Mouse (Mus musculus) MEL (cell line): ENCODE data around the gene Snapc2. TPM values are rescaled to one million over a fixed set of nuclear protein-coding genes. Genes with fewer than 3 reads are reported as not detected.

Experiments
- DNase-seq: peaks from one replicate; pipeline ENCODE4 v3.0.0; 2011; ENCODE audit warnings: low read depth, low spot score
- H3K27ac ChIP-seq: 2 replicates; pipeline ENCODE4 v1.5.1; 2012; ENCODE audit warnings: low read depth, mild to moderate bottlenecking, control low read depth, low read length, moderate library complexity; ENCODE audit not compliant: control insufficient read depth
- H3K27me3 ChIP-seq, 2 experiments: fragments of 150-350 bp in 1 of 2; sonication (generic) in 1 of 2; 2 replicates each; pipeline ENCODE4 v1.6.1; 2012; ENCODE audit warnings: low read length in 2 of 2, mild to moderate bottlenecking in 2 of 2, improper control_type of control experiment in 1 of 2, moderate library complexity in 1 of 2; ENCODE audit not compliant: insufficient read depth in 2 of 2, control insufficient read depth in 1 of 2
- H3K36me3 ChIP-seq, 2 experiments: 2 replicates each; pipeline ENCODE4 v1.6.1; 2012 to 2014; ENCODE audit warnings: low read length in 2 of 2, improper control_type of control experiment in 1 of 2, inconsistent platforms in 1 of 2, mild to moderate bottlenecking in 1 of 2; ENCODE audit not compliant: insufficient read depth in 2 of 2, control insufficient read depth in 1 of 2
- H3K4me1 ChIP-seq, 2 experiments: fragments of 150-350 bp in 1 of 2; sonication (generic) in 1 of 2; 2 replicates each; pipeline ENCODE4 v1.6.1; 2012; ENCODE audit warnings: low read length in 2 of 2, improper control_type of control experiment in 1 of 2, mild to moderate bottlenecking in 1 of 2; ENCODE audit not compliant: insufficient read depth in 2 of 2, control insufficient read depth in 1 of 2
- H3K4me3 ChIP-seq, 2 experiments: fragments of 150-350 bp in 1 of 2; sonication (generic) in 1 of 2; 2 replicates each; pipeline ENCODE4 v1.5.1; 2012; ENCODE audit warnings: low read depth in 2 of 2, low read length in 2 of 2, mild to moderate bottlenecking in 2 of 2, moderate library complexity in 2 of 2, control low read depth in 1 of 2, improper control_type of control experiment in 1 of 2; ENCODE audit not compliant: control insufficient read depth in 1 of 2, insufficient read depth in 1 of 2
- H3K79me2 ChIP-seq: 2 replicates; pipeline ENCODE4 v1.6.1; 2012; ENCODE audit warnings: mild to moderate bottlenecking, low read length, moderate library complexity; ENCODE audit not compliant: control insufficient read depth, poor library complexity, insufficient read depth
- H3K9ac ChIP-seq: 2 replicates; pipeline ENCODE4 v1.6.1; 2012; ENCODE audit warnings: low read depth, mild to moderate bottlenecking, control low read depth, low read length, moderate library complexity; ENCODE audit not compliant: control insufficient read depth, poor library complexity, severe bottlenecking
- H3K9me3 ChIP-seq: fragments of 150-350 bp; sonication (generic); replicated peaks from 2 replicates; pipeline ENCODE4 v1.6.1; 2012; ENCODE audit warnings: mild to moderate bottlenecking, low read length, improper control_type of control experiment, moderate library complexity; ENCODE audit not compliant: insufficient read depth
- BHLHE40 ChIP-seq: IDR thresholded peaks from 2 replicates; pipeline ENCODE4 v1.6.1; 2012; ENCODE audit warnings: low read depth, mild to moderate bottlenecking, inconsistent platforms, low read length, improper control_type of control experiment, borderline replicate concordance
- CHD2 ChIP-seq: IDR thresholded peaks from 2 replicates; pipeline ENCODE4 v1.6.1; 2011; ENCODE audit warnings: low read length, improper control_type of control experiment
- CTCF ChIP-seq, 3 experiments: IDR thresholded peaks in 2 of 3; conservative IDR thresholded peaks in 1 of 3; 2 replicates each; pipeline ENCODE4 v1.5.1; 2011 to 2012; ENCODE audit warnings: low read length in 3 of 3, low read depth in 2 of 3, mild to moderate bottlenecking in 2 of 3, improper control_type of control experiment in 1 of 3, inconsistent platforms in 1 of 3, mixed read lengths in 1 of 3, moderate library complexity in 1 of 3; ENCODE audit not compliant: control insufficient read depth in 1 of 3, insufficient read depth in 1 of 3, poor library complexity in 1 of 3, severe bottlenecking in 1 of 3
- ELF1 ChIP-seq: IDR thresholded peaks from 2 replicates; pipeline ENCODE4 v1.6.1; 2014; ENCODE audit warnings: low read depth, mild to moderate bottlenecking, inconsistent platforms, low read length, improper control_type of control experiment, moderate library complexity
- EP300 ChIP-seq, 2 experiments: IDR thresholded peaks; 2 replicates each; pipeline ENCODE4 v1.6.1; 2011; ENCODE audit warnings: improper control_type of control experiment in 2 of 2, low read length in 2 of 2, low read depth in 1 of 2, mild to moderate bottlenecking in 1 of 2
- MAX ChIP-seq: IDR thresholded peaks from 2 replicates; pipeline ENCODE4 v1.6.1; 2011; ENCODE audit warnings: low read length, improper control_type of control experiment
- MAZ ChIP-seq: IDR thresholded peaks from 2 replicates; pipeline ENCODE4 v1.6.1; 2012; ENCODE audit warnings: low read depth, mild to moderate bottlenecking, inconsistent platforms, low read length, improper control_type of control experiment
- MXI1 ChIP-seq: IDR thresholded peaks from 2 replicates; pipeline ENCODE4 v1.6.1; 2011; ENCODE audit warnings: mild to moderate bottlenecking, low read depth, low read length, improper control_type of control experiment
- NRF1 ChIP-seq: IDR thresholded peaks from 2 replicates; pipeline ENCODE4 v1.6.1; 2014; ENCODE audit warnings: low read depth, mild to moderate bottlenecking, inconsistent platforms, low read length, improper control_type of control experiment, moderate library complexity; ENCODE audit not compliant: poor library complexity, insufficient read depth, severe bottlenecking
- POLR2A ChIP-seq, 2 experiments: IDR thresholded peaks; 2 replicates each; pipeline ENCODE4 v1.6.1; 2011 to 2012; ENCODE audit warnings: low read length in 2 of 2, mild to moderate bottlenecking in 2 of 2, control low read depth in 1 of 2, improper control_type of control experiment in 1 of 2, low read depth in 1 of 2, moderate library complexity in 1 of 2; ENCODE audit not compliant: control insufficient read depth in 1 of 2, insufficient read depth in 1 of 2, poor library complexity in 1 of 2
- POLR2AphosphoS5 ChIP-seq: IDR thresholded peaks from 2 replicates; pipeline ENCODE4 v1.6.1; 2012; ENCODE audit warnings: low read depth, borderline replicate concordance, mild to moderate bottlenecking, inconsistent platforms, low read length, moderate library complexity, mixed read lengths
- RAD21 ChIP-seq: IDR thresholded peaks from 2 replicates; pipeline ENCODE4 v1.6.1; 2011; ENCODE audit warnings: mild to moderate bottlenecking, low read depth, low read length, improper control_type of control experiment
- SIN3A ChIP-seq: IDR thresholded peaks from 2 replicates; pipeline ENCODE4 v1.6.1; 2012; ENCODE audit warnings: low read length, improper control_type of control experiment, inconsistent platforms
- SMC3 ChIP-seq: IDR thresholded peaks from 2 replicates; pipeline ENCODE4 v1.6.1; 2011; ENCODE audit warnings: low read depth, low read length, improper control_type of control experiment
- USF2 ChIP-seq, 2 experiments: IDR thresholded peaks; 2 replicates each; pipeline ENCODE4 v1.6.1; 2011 to 2012; ENCODE audit warnings: improper control_type of control experiment in 2 of 2, low read length in 2 of 2, borderline replicate concordance in 1 of 2, inconsistent platforms in 1 of 2, low read depth in 1 of 2, mild to moderate bottlenecking in 1 of 2; ENCODE audit not compliant: insufficient read depth in 1 of 2
- ZC3H11A ChIP-seq: IDR thresholded peaks from 2 replicates; pipeline ENCODE4 v1.6.1; 2012; ENCODE audit warnings: low read depth, mild to moderate bottlenecking, inconsistent platforms, low read length, improper control_type of control experiment
- polyA plus RNA-seq, 2 experiments: library from polyadenylated mRNA; stranded (reverse) in 1 of 2; unstranded in 1 of 2; fragments of >175 nt in 1 of 2; fragments of >200 nt in 1 of 2; gene quantifications; 2 replicates each; pipeline versions ENCODE4 v1.2.1 to v1.2.4; 2012; ENCODE audit warnings: low replicate concordance in 2 of 2, low read depth in 1 of 2; ENCODE audit not compliant: insufficient read length in 2 of 2, insufficient read depth in 1 of 2, missing spikeins in 1 of 2
- total RNA-seq: library from RNA; depleted of rRNA; stranded (reverse); fragments of 300-350 nt; gene quantifications from 2 replicates; pipeline ENCODE4 v1.2.3, GENCODE M21; 2012

The Snapc2 gene
- total and polyA plus RNA-seq, 3 experiments: 24.2 to 46.2 TPM; not detected in 1

DNA sequence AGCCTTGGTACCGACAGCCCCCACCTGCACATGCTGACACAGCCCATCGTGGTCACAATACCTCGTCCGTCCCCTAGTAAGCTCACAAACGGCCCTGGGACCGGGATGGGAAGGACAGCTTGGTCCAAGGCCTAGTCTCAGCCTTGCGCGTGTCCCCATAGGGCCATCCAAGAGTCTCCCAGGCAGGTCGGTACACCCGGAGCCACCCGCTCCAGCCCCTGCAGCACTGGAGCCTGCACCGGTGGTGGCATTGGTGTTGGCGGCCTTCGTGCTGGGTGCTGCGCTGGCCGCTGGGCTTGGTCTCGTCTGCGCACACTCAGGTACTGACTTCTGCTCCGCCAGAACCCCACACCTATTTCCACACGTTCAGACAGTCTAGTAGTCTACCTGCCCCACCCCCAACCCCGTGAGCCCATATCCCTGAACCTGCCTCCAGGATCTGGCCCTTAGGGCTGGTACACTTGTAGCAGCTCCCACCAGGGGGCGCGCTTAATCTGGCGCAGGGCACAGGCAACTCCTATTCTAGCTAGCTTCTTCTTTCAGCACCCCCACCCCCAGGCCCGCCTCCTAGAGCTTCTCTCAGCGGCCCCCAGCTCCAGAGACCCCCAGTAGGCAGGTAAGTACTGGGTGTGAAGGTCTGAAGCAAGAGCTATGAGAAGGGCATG is 2.4 kb upstream of the Snapc2 start:
- no peak overlapping the region for H3K4me3 ChIP-seq
- H3K4me1 ChIP-seq: peaks cover 0 to 15% of the 10 kb centered on the region in 2 experiments; a peak in 2 of 4 replicates
- no peak overlapping the region for H3K27ac ChIP-seq
- DNase-seq: peak; percentile 88
- TF ChIP-seq MAX: no peak
- TF ChIP-seq BHLHE40: peak; percentile 27; the same call in 1 of the 2 replicates
- 0 out of 2 replicates have a peak, but pooled peaks have one; percentile 20 for TF ChIP-seq NRF1
- TF ChIP-seq ZC3H11A: peak; percentile 69
- TF ChIP-seq CHD2: 0 out of 2 replicates have a peak, but pooled peaks have one; percentile 20
- peak; percentile 46; the same call in 1 of the 2 replicates for TF ChIP-seq SIN3A
- no peak for TF ChIP-seq USF2 (IDR thresholded peaks at IDR 0.05; ENCODE audit: borderline replicate concordance in 1 of 2, insufficient read depth in 1 of 2, low read depth in 1 of 2, low read length in 2 of 2)
- peak; percentile 91 for TF ChIP-seq SMC3
- TF ChIP-seq EP300 (IDR thresholded peaks at IDR 0.05; ENCODE audit: low read depth in 1 of 2, low read length in 2 of 2): 0 out of 4 replicates have a peak, but pooled peaks of 1 of the 2 experiments have one; percentile 13
- TF ChIP-seq POLR2AphosphoS5: no peak
- TF ChIP-seq RAD21: peak; percentile 67
- no peak for TF ChIP-seq POLR2A (IDR thresholded peaks at IDR 0.05; ENCODE audit: control insufficient read depth in 1 of 2, insufficient read depth in 1 of 2, low read depth in 1 of 2, low read length in 2 of 2, poor library complexity in 1 of 2)
- TF ChIP-seq MAZ: 0 out of 2 replicates have a peak, but pooled peaks have one; percentile 22
- TF ChIP-seq CTCF (IDR thresholded peaks at IDR 0.05 in 2 of 3, conservative IDR thresholded peaks at IDR 0.05 in 1 of 3; ENCODE audit: control insufficient read depth in 1 of 3, insufficient read depth in 1 of 3, low read depth in 2 of 3, low read length in 3 of 3, poor library complexity in 1 of 3, severe bottlenecking in 1 of 3): peak; percentile 70 to 95 (median 89)
- TF ChIP-seq MXI1: no peak; the same call in 1 of the 2 replicates
- no peaks in the 10 kb centered on the region for H3K9me3 ChIP-seq
- H3K36me3 ChIP-seq: peaks cover 1 to 6% of the 10 kb centered on the region in 2 experiments; a peak in 3 of 4 replicates
- no peaks in the 10 kb centered on the region for H3K27me3 ChIP-seq
- H3K9ac ChIP-seq: no peak overlapping the region
- H3K79me2 ChIP-seq: peaks cover 1% of the 10 kb centered on the region

DNA sequence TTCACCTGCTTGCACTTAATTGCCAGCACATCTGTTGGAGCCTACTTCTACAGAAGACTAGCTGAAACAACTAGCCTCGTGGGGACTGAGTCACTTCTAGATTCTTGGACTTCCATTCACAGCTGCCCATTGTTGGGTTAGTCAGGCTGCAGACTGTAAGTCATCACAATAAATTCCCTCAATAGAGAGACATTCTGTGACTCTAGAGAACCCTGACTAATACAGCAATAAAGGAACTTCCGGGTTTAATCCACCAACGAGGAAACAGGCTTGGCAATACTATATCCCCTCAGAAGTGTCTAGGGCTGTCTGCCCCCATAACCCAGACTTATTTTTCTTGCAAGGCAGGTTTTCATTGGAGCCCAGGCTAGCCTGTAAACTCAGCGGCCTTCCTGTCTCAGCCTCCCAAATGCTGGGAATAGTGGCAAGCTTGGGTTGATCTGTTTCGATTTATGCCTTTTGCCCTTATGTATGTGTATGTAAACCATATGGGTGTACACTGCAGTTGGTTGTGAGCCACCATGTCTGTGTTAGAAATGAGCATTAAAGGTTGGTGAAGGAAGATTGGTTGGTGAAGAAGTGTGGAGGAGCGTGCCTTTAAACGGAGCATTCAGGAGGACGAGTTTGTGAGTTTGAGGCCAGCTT is 642 bp upstream of the Snapc2 start:
- Histone ChIP-seq H3K4me3 (peak overlapping the region; percentile 42 to 73), H3K79me2 (peaks cover 1% of the 10 kb centered on the region), H3K9me3 (no peaks in the 10 kb centered on the region), H3K9ac (peak overlapping the region; percentile 75), H3K27ac (peak overlapping the region; percentile 80), H3K36me3 (peaks cover 0 to 6% of the 10 kb centered on the region in 2 experiments; a peak in 3 of 4 replicates), H3K4me1 (peaks cover 0 to 15% of the 10 kb centered on the region in 2 experiments; a peak in 2 of 4 replicates), H3K27me3 (no peaks in the 10 kb centered on the region)
- DNase-seq: peak; percentile 61
- TF ChIP-seq ELF1 (peak; percentile 72), SIN3A (no peak)
